Mouse (Mus musculus) myocyte (in vitro differentiated cells): ENCODE results near the gene Ppp1r13l. TPM values are rescaled to one million over a fixed set of nuclear protein-coding genes. Genes with fewer than 3 reads are reported as not detected.

Source experiments
- H3K27me3 ChIP-seq: one replicate; pipeline ENCODE4 v1.6.1; 2011; ENCODE audit not compliant: control insufficient read depth, insufficient read depth, insufficient read length
- H3K36me3 ChIP-seq: one replicate; pipeline ENCODE4 v1.6.1; 2011; ENCODE audit not compliant: control insufficient read depth, insufficient read depth
- H3K4me2 ChIP-seq: one replicate; pipeline ENCODE4 v1.6.1; 2011; ENCODE audit warnings: low read depth, control low read depth
- H3K4me3 ChIP-seq: one replicate; pipeline ENCODE4 v1.5.1; 2011; ENCODE audit warnings: mild to moderate bottlenecking, control low read depth, moderate library complexity
- H3K79me2 ChIP-seq: one replicate; pipeline ENCODE4 v1.6.1; 2011; ENCODE audit not compliant: control insufficient read depth, insufficient read depth
- H3ac ChIP-seq: one replicate; pipeline ENCODE4 v1.6.1; 2011; ENCODE audit not compliant: control insufficient read depth, insufficient read length
- CEBPB ChIP-seq: IDR thresholded peaks from 2 replicates; pipeline ENCODE4 v1.6.1; 2011; ENCODE audit warnings: mild to moderate bottlenecking, moderate library complexity; ENCODE audit not compliant: poor library complexity, insufficient read depth, severe bottlenecking
- E2F4 ChIP-seq: IDR thresholded peaks from one replicate; pipeline ENCODE4 v1.6.1; 2011; ENCODE audit warnings: mild to moderate bottlenecking, control low read depth, moderate library complexity; ENCODE audit not compliant: insufficient read depth
- MAX ChIP-seq: IDR thresholded peaks from one replicate; pipeline ENCODE4 v1.6.1; 2011; ENCODE audit warnings: low read depth, mild to moderate bottlenecking, control low read depth
- MYOD1 ChIP-seq, 3 experiments: IDR thresholded peaks; one replicate each; pipeline ENCODE4 v1.6.1; 2011; ENCODE audit warnings: control low read depth in 2 of 3, low read depth in 2 of 3, mild to moderate bottlenecking in 2 of 3, moderate library complexity in 1 of 3; ENCODE audit not compliant: insufficient read length in 2 of 3, control insufficient read depth in 1 of 3
- MYOG ChIP-seq, 3 experiments: IDR thresholded peaks; one replicate each; pipeline ENCODE4 v1.6.1; 2011; ENCODE audit warnings: control low read depth in 2 of 3, low read depth in 2 of 3, mild to moderate bottlenecking in 2 of 3; ENCODE audit not compliant: insufficient read length in 2 of 3, control insufficient read depth in 1 of 3, insufficient read depth in 1 of 3
- POLR2A ChIP-seq: IDR thresholded peaks from one replicate; pipeline ENCODE4 v1.6.1; 2011; ENCODE audit warnings: low read depth, mild to moderate bottlenecking, control low read depth, moderate library complexity; ENCODE audit not compliant: insufficient read length
- POLR2AphosphoS2 ChIP-seq: IDR thresholded peaks from one replicate; pipeline ENCODE4 v1.6.1; 2011; ENCODE audit warnings: low read depth, control low read depth; ENCODE audit not compliant: insufficient read length
- REST ChIP-seq: IDR thresholded peaks from one replicate; pipeline ENCODE4 v1.6.1; 2011; ENCODE audit warnings: mild to moderate bottlenecking, control low read depth, moderate library complexity; ENCODE audit not compliant: insufficient read depth, insufficient read length
- SRF ChIP-seq: IDR thresholded peaks from one replicate; pipeline ENCODE4 v1.6.1; 2011; ENCODE audit warnings: low read depth; ENCODE audit not compliant: control insufficient read depth, insufficient read length
- TCF12 ChIP-seq: IDR thresholded peaks from one replicate; pipeline ENCODE4 v1.6.1; 2011; ENCODE audit warnings: mild to moderate bottlenecking, control low read depth; ENCODE audit not compliant: poor library complexity, insufficient read depth, severe bottlenecking
- TCF3 ChIP-seq: IDR thresholded peaks from one replicate; pipeline ENCODE4 v1.6.1; 2011; ENCODE audit warnings: low read depth, control low read depth; ENCODE audit not compliant: insufficient read length
- USF1 ChIP-seq: IDR thresholded peaks from one replicate; pipeline ENCODE4 v1.6.1; 2011; ENCODE audit warnings: low read depth, mild to moderate bottlenecking, control low read depth, moderate library complexity
- polyA plus RNA-seq: library from polyadenylated mRNA; unstranded; fragments of >200 nt; fragmentation: generic; extraction: Trizol; gene quantifications from one replicate; pipeline ENCODE4 v1.2.1, GENCODE M21; 2012; ENCODE audit warnings: missing spikeins

Gene Ppp1r13l
- polyA plus RNA-seq, 1 experiment = 36.0 TPM

DNA sequence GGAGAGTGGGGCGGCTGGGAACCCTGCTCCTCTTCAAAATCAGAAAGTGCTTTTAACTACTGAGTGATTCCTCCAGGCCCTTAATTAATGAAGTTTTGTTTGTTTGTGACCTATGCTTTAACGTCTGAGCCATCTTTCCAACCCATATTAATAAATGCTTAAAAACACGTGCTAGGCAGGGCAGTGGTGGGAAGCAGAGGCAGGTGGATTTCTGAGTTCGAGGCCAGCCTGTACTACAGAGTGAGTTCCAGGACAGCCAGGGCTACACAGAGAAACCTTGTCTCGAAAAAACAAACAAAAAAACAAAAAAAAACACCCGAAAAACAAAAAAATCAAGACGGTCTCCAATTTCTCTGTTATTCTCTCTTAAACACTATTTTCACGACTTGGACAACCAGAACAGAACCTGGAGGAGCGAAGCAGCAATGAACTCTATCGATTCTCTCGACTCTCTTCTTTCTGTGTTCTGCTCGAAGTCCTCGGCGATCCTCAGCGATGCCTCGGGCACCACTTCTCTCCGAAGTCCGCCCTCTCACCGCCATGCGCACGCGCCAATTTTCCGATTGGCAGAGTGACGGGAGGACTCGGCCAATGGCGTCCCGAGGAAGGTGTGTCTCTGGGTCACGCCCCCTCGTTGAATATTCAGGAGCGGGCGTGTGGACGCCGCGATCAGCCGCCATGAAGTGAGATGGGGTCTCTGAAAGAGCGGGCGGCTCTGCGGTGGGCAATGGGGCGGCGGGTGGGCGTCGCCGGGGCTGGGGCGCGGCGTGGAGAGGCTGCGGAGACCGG is 22.0 kb downstream of the Ppp1r13l start, which contains the start of gene Ercc2:
Gene Ercc2, plus strand, starts transcription at position 634 of the 789 bp plus-strand sequence.
- Histone ChIP-seq H3K27me3 (no peaks in the 10 kb centered on the region), H3K79me2 (peaks cover 16% of the 10 kb centered on the region), H3K4me3 (peak within 1 kb of the TSS; percentile 51), H3K36me3 (no peaks in the 10 kb centered on the region), H3ac (peak within 1 kb of the TSS; percentile 75), H3K4me2 (peak within 1 kb of the TSS; percentile 88)
- no peak for TF ChIP-seq TCF3
- TF ChIP-seq POLR2A = peak; percentile 47
- TF ChIP-seq SRF = peak; percentile 55
- no peak for TF ChIP-seq TCF12

DNA sequence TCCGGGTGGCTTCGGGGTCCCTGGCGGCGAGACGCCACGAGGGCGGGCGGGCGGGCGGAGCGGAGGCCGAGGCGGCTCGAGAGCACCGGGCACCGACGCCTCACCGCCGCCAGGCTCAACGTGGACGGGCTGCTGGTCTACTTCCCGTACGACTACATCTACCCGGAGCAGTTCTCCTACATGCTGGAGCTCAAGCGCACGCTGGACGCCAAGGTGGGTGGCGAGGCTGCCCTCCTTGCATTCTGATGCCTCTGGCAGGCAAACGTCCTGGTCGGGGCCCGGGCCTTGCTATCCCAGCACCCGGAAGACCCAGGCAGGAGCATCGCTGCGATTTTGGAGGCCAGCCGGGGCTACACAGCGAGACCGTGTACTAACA is 22.6 kb downstream of the Ppp1r13l start:
- H3K79me2 ChIP-seq = peaks cover 16% of the 10 kb centered on the region
- H3K27me3 ChIP-seq = no peaks in the 10 kb centered on the region
- H3K36me3 ChIP-seq = no peaks in the 10 kb centered on the region
- peak overlapping the region; percentile 88 for H3K4me2 ChIP-seq
- peak; percentile 4 for TF ChIP-seq POLR2A
- no peak for TF ChIP-seq MYOD1 (IDR thresholded peaks at IDR 0.05; ENCODE audit: control insufficient read depth in 1 of 3, insufficient read length in 2 of 3, low read depth in 2 of 3)
- no peak for TF ChIP-seq REST
- TF ChIP-seq POLR2AphosphoS2 = peak; percentile 16
- no peak for TF ChIP-seq TCF3
- H3ac ChIP-seq = peak overlapping the region; percentile 75
- peak overlapping the region; percentile 51 for H3K4me3 ChIP-seq

DNA sequence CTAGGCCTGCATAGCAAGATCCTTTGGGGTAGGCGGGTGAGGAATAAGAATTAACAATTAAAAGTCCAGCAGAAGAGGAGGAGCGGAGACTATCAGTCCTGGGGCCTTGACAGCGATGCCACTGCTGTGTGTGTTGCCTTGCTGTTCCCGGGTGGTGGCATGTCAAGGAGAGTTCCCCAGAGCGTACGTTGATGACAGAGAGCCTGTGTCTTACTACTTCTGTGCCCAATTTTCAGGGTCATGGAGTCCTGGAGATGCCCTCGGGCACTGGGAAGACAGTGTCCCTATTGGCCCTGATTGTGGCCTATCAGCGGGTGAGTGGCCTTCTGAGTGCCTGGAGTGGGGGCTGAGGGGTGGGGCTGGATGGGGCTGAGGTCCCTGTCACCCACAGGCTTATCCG is 24.2 kb downstream of the Ppp1r13l start:
- Histone ChIP-seq H3K27me3 (no peaks in the 10 kb centered on the region), H3K36me3 (no peaks in the 10 kb centered on the region), H3K79me2 (peaks cover 16% of the 10 kb centered on the region), H3K4me2 (no peak overlapping the region), H3ac (no peak overlapping the region), H3K4me3 (peak overlapping the region; percentile 51)
- TF ChIP-seq MYOG (IDR thresholded peaks at IDR 0.05; ENCODE audit: control insufficient read depth in 1 of 3, insufficient read depth in 1 of 3, insufficient read length in 2 of 3, low read depth in 2 of 3) = no peak
- TF ChIP-seq TCF12 = no peak
- no peak for TF ChIP-seq CEBPB
- no peak for TF ChIP-seq USF1
- no peak for TF ChIP-seq REST
- no peak for TF ChIP-seq MYOD1 (IDR thresholded peaks at IDR 0.05; ENCODE audit: control insufficient read depth in 1 of 3, insufficient read length in 2 of 3, low read depth in 2 of 3)
- TF ChIP-seq TCF3 = no peak
- TF ChIP-seq POLR2AphosphoS2 = no peak
- TF ChIP-seq E2F4 = no peak
- no peak for TF ChIP-seq SRF
- no peak for TF ChIP-seq POLR2A
- TF ChIP-seq MAX = no peak

DNA sequence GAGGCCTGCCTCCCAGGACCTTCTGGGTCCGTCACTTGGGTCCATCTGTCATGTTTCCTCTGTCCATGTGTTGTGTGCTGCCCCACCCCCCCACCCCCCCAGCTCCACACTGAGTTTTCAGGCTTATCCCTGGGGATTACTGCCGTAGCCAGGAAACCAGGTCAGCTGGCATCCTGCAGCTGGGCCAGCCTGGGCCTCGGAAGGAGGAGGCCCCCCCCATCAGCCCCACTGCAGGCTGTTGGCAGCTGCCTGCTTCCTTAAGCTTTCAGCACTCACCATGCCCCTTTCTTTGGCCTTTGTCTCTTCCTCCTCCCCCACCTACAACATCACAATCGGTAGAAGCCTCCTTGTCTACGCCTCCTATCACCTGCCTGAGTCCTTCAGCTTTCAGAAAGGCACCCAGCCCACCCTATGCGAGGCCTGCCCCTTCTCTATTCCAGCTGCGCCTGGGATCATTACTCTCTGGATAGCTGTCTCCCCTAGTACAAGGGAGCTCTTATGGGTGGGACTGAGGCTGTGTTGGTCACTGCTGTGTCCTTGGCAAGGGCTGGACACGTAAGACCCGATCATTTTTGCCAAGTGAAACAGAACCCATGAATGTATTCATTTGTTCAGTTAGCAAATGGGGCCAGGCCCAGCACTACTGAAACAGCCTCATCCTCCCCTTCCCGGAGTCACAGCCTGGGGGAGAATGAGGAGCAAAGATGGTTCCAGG is 29.3 kb downstream of the Ppp1r13l start:
- no peaks in the 10 kb centered on the region for H3K79me2 ChIP-seq
- H3K36me3 ChIP-seq = no peaks in the 10 kb centered on the region
- H3K27me3 ChIP-seq = no peaks in the 10 kb centered on the region
- H3ac ChIP-seq = no peak overlapping the region
- H3K4me2 ChIP-seq = no peak overlapping the region
- TF ChIP-seq POLR2AphosphoS2 (no peak), MYOD1 (IDR thresholded peaks at IDR 0.05; ENCODE audit: control insufficient read depth in 1 of 3, insufficient read length in 2 of 3, low read depth in 2 of 3) (no peak), CEBPB (no peak), TCF3 (no peak), MYOG (IDR thresholded peaks at IDR 0.05; ENCODE audit: control insufficient read depth in 1 of 3, insufficient read depth in 1 of 3, insufficient read length in 2 of 3, low read depth in 2 of 3) (peak in 2 of 3 experiments; percentile 26 to 55), MAX (no peak), TCF12 (no peak)
- H3K4me3 ChIP-seq = no peak overlapping the region

DNA sequence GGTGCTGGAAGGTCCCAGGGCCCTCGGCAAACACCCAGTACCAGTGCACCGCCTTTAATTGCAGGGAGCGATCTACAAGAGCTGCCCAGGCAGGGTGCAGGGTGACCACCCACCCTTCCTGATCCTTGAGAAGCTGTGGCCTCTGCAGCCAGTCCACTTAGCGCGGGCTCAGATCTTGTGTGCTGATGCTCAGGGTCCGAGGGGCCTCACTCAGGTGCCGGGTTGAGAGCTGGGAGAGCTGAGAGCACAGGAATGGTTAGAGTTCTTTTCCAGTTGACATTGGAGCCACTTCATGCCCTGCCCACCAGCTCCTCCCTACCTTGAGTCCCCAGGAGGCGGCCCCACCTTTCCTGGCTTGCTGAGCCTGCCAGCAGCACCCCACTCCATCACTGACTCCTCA is 34.9 kb downstream of the Ppp1r13l start:
- Histone ChIP-seq H3K4me2 (no peak overlapping the region), H3K4me3 (no peak overlapping the region), H3K79me2 (no peaks in the 10 kb centered on the region), H3K36me3 (no peaks in the 10 kb centered on the region), H3ac (no peak overlapping the region), H3K27me3 (no peaks in the 10 kb centered on the region)
- TF ChIP-seq MYOG (IDR thresholded peaks at IDR 0.05; ENCODE audit: control insufficient read depth in 1 of 3, insufficient read depth in 1 of 3, insufficient read length in 2 of 3, low read depth in 2 of 3) = no peak
- TF ChIP-seq USF1 = no peak
- no peak for TF ChIP-seq MYOD1 (IDR thresholded peaks at IDR 0.05; ENCODE audit: control insufficient read depth in 1 of 3, insufficient read length in 2 of 3, low read depth in 2 of 3)
- TF ChIP-seq POLR2AphosphoS2 = no peak
